Mouse (Mus musculus) intestine, embryonic 15.5 days (tissue): ENCODE results near the gene Gm4846. TPM values are rescaled to one million over a fixed set of nuclear protein-coding genes. Genes with fewer than 3 reads are reported as not detected.
"Not testable (repeated sequence)": the region's sequence is repeated elsewhere in the genome, so short reads cannot be mapped to it uniquely, and the experiment has no call there.

Experiments
- ATAC-seq: fragments of 200-750 bp; cut with Nextera tagmentation; 2 replicates; pipeline ENCODE4 v1.8.0; 2017; ENCODE audit warnings: moderate TSS enrichment, moderate library complexity
- H3K27ac ChIP-seq: fragments of 300-500 bp; sonication (generic); 2 replicates; pipeline ENCODE4 v1.5.1; 2015; ENCODE audit warnings: mild to moderate bottlenecking, inconsistent platforms
- H3K27me3 ChIP-seq: fragments of 300-500 bp; sonication (generic); replicated peaks from 2 replicates; pipeline ENCODE4 v1.6.1; 2015; ENCODE audit warnings: inconsistent platforms
- H3K36me3 ChIP-seq: fragments of 300-500 bp; sonication (generic); 2 replicates; pipeline ENCODE4 v1.6.1; 2015; ENCODE audit warnings: inconsistent platforms
- H3K4me1 ChIP-seq: fragments of 300-500 bp; sonication (generic); replicated peaks from 2 replicates; pipeline ENCODE4 v1.6.1; 2015; ENCODE audit warnings: inconsistent platforms
- H3K4me2 ChIP-seq: fragments of 300-500 bp; sonication (generic); replicated peaks from 2 replicates; pipeline ENCODE4 v1.6.1; 2015; ENCODE audit warnings: mild to moderate bottlenecking, inconsistent platforms
- H3K4me3 ChIP-seq: fragments of 300-500 bp; sonication (generic); replicated peaks from 2 replicates; pipeline ENCODE4 v1.5.1; 2015; ENCODE audit warnings: inconsistent platforms
- H3K9ac ChIP-seq: fragments of 300-500 bp; sonication (generic); 2 replicates; pipeline ENCODE4 v1.6.1; 2015; ENCODE audit warnings: inconsistent platforms
- H3K9me3 ChIP-seq: fragments of 300-500 bp; sonication (generic); 2 replicates; pipeline ENCODE4 v1.6.1; 2016; ENCODE audit warnings: inconsistent platforms
- WGBS: fragments of 180-500 bp; shearing (Covaris S2); methylation state at CpG from one replicate; pipeline ENCODE4 v1.1.7; 2015; 5-methylcytosine and 5-hydroxymethylcytosine counted together
- polyA plus RNA-seq: library from polyadenylated mRNA; unstranded; fragments of >200 nt; fragmentation: Nextera tagmentation; extraction: Ambion mirVana; gene quantifications from 2 replicates; pipeline ENCODE4 v1.2.1, GENCODE M21; 2015

Gm4846 gene
- not detected in 2 replicates for polyA plus RNA-seq

- H3K36me3 ChIP-seq, H3K9me3 ChIP-seq, H3K27me3 ChIP-seq, H3K4me1 ChIP-seq, H3K4me3 ChIP-seq, ATAC-seq, H3K4me2 ChIP-seq, H3K9ac ChIP-seq, H3K27ac ChIP-seq: not testable (repeated sequence)
- WGBS, result 65% methylated on average over 1 of the region's 1 CpGs
Observed at GRCm38 (mm10) chr1:166497488-166497887, at the start of gene Gm4846. Gene Gm4846 (minus strand): TSS chr1:166497588.

DNA sequence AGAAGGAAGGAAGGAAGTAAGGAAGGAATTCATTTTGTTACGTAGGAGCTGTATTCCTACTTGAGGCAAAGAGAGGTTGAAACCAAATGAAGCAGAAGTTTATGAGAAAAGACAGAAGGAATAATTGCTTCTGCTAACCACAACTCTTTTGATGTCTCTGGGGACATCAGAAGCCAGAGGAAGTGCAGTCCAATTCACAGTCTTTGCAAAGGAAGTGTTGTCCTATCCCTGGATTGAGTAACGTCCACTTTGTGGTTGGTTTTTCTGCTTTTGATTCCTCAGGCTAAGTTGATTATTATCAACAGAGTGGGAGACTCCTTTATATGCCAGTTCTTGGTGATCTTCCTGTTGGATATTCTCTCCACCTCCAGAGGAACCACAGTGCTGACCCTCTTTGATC is 34.1 kb upstream of the Gm4846 start:
- not testable (repeated sequence) for ATAC-seq, H3K27me3 ChIP-seq, H3K36me3 ChIP-seq, H3K27ac ChIP-seq, H3K9ac ChIP-seq, H3K4me1 ChIP-seq, H3K9me3 ChIP-seq, H3K4me3 ChIP-seq, H3K4me2 ChIP-seq
- WGBS, result 81% methylated on average over 2 of the region's 2 CpGs

DNA sequence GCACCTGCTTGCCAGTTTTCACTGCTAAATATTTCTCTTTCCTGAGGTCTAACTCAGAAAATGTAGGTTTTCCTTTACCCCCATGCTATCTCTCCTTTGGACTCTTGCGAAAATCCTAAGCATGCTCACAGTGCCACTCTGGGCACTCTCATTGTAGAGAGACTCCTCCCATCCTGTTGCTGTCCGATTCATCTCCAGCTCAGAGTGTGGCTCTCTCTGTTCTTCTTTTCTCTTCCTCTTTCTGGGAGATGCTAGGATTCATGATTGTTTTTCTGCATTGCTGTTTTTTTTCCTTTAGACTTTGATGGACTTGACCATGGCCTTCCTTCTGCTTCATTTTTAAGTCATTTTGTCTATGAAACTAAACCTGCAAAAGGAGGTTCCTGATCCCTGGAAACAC is 27.3 kb upstream of the Gm4846 start:
- not testable (repeated sequence) for H3K9ac ChIP-seq, H3K4me3 ChIP-seq, H3K4me2 ChIP-seq, ATAC-seq, H3K27ac ChIP-seq, H3K27me3 ChIP-seq, H3K9me3 ChIP-seq, H3K36me3 ChIP-seq, H3K4me1 ChIP-seq
- 80% methylated on average over 2 of the region's 2 CpGs for WGBS

GRCm38 (mm10) chr1:166519626-166520025 is 22.2 kb upstream of the Gm4846 start:
- not testable (repeated sequence) for H3K4me3 ChIP-seq, H3K27me3 ChIP-seq, H3K36me3 ChIP-seq, H3K4me2 ChIP-seq, H3K9ac ChIP-seq, H3K9me3 ChIP-seq, ATAC-seq, H3K4me1 ChIP-seq, H3K27ac ChIP-seq
- WGBS, result 91% methylated on average over 6 of the region's 6 CpGs

GRCm38 (mm10) chr1:166516556-166516955 is 19.2 kb upstream of the Gm4846 start:
- Histone ChIP-seq H3K36me3 (no peaks in the 10 kb centered on the region), H3K27ac (no peak overlapping the region), H3K4me3 (no peak overlapping the region), H3K9me3 (no peaks in the 10 kb centered on the region), H3K9ac (no peak overlapping the region), H3K27me3 (no peaks in the 10 kb centered on the region), H3K4me2 (no peak overlapping the region), H3K4me1 (no peaks in the 10 kb centered on the region)
- 78% methylated on average over 1 of the region's 1 CpGs for WGBS
- no peak for ATAC-seq

DNA sequence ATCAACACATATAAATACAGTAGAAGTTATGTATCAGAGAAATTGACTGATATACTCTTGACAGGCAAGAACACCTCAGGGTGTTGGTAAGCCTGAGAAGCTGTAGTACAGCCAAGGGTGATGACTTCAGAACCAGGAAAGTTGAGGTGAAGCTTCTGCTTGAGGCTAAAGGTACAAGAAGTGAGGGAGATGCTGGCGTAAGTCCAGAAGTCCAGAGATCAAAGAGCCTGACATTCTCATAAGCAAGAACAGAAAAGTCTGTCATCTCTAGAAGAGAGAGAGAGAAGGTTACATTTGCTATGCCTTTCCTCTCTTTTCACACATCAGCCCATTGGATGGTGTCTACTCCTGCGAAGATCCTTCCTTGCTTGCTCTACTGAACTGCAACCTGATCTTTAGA is 6.8 kb upstream of the Gm4846 start:
- H3K36me3 ChIP-seq, H3K4me1 ChIP-seq, H3K9ac ChIP-seq, ATAC-seq, H3K4me3 ChIP-seq, H3K27ac ChIP-seq, H3K9me3 ChIP-seq, H3K27me3 ChIP-seq, H3K4me2 ChIP-seq: not testable (repeated sequence)
- WGBS, result 86% methylated on average over 2 of the region's 2 CpGs

DNA sequence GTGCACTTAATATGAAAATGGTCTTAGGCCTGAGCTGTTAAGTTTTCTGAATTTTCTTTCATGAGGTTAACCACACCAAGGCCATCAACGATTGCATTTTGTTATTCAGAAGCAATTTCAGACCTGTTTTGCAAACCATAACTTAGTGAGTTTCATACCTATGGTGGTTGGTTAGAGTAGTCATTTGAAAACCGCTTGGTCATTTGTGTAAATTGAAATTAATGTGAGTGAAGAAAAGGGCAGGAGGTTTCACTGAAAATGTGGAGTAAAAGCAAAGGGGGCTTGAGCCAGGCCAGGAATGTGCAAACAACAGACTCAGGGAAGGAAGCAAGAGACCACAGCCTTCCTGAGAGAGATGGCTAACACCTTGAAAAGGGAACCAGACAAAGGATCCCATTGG is 17.9 kb downstream of the Gm4846 start:
- Histone ChIP-seq H3K4me2 (no peak overlapping the region), H3K9me3 (no peaks in the 10 kb centered on the region), H3K4me1 (no peaks in the 10 kb centered on the region), H3K9ac (no peak overlapping the region), H3K4me3 (no peak overlapping the region), H3K27ac (no peak overlapping the region), H3K36me3 (no peaks in the 10 kb centered on the region), H3K27me3 (no peaks in the 10 kb centered on the region)
- no peak for ATAC-seq
- WGBS, result 80% methylated on average over 2 of the region's 2 CpGs

- no peak overlapping the region for H3K9ac ChIP-seq
- H3K9me3 ChIP-seq, result no peaks in the 10 kb centered on the region
- 80% methylated on average over 3 of the region's 3 CpGs for whole genome bisulfite sequencing
- no peak overlapping the region for H3K4me3 ChIP-seq
- no peaks in the 10 kb centered on the region for H3K4me1 ChIP-seq
- ATAC-seq, result no peak
- H3K27ac ChIP-seq, result no peak overlapping the region
- H3K27me3 ChIP-seq, result no peaks in the 10 kb centered on the region
- H3K36me3 ChIP-seq, result no peaks in the 10 kb centered on the region
- no peak overlapping the region for H3K4me2 ChIP-seq
Observed at GRCm38 (mm10) chr1:166467172-166467571, 30.2 kb downstream of the Gm4846 start.

DNA sequence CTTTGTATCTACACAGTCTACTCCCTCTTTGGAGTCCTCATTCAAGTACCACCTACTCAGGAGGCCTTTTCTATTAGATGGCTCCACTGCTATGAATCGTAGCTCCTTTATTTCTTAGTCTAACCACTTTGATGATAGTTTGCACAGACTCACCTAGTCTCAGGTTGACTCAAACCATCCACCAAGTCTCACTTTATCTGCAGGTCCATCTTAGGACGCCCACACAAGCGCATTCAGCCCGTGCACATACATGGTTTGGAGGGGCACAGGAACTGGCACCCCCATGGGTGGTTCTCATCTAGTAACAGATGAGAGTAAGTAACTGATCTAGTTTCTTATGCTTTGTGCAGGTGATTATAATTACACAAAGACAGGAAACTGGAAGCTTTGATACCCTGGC is 34.8 kb downstream of the Gm4846 start:
- ATAC-seq, result no peak
- Histone ChIP-seq H3K4me2 (no peak overlapping the region), H3K9me3 (no peaks in the 10 kb centered on the region), H3K36me3 (no peaks in the 10 kb centered on the region), H3K27me3 (no peaks in the 10 kb centered on the region), H3K27ac (no peak overlapping the region), H3K4me1 (no peaks in the 10 kb centered on the region), H3K9ac (no peak overlapping the region), H3K4me3 (no peak overlapping the region)
- WGBS, result 88% methylated on average over 4 of the region's 4 CpGs

GRCm38 (mm10) chr1:166441992-166442391 is 55.4 kb downstream of the Gm4846 start:
- Histone ChIP-seq H3K9ac (no peak overlapping the region), H3K4me3 (no peak overlapping the region), H3K9me3 (no peaks in the 10 kb centered on the region), H3K27ac (no peak overlapping the region), H3K27me3 (no peaks in the 10 kb centered on the region), H3K4me2 (no peak overlapping the region), H3K36me3 (no peaks in the 10 kb centered on the region), H3K4me1 (no peaks in the 10 kb centered on the region)
- ATAC-seq, result no peak
- 85% methylated on average over 3 of the region's 3 CpGs for WGBS

DNA sequence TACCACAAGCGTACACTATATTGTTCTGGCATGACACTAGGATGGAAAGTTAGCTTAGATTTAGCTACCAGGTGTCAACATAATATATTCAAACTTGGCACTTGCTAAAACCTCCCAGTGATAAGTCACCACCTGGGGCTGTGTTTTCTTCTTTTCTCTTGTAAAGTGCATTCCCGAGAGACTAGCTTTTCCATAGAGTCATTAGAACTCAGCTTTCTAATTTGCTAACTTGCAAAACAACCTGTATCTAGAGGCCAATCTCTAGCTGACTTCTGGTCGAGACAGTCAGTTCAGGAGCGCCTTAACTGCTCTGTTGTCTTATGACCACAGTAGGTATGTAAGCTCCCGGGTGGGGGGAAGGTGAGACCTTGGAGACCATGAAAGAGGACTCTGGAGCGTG is 58.0 kb downstream of the Gm4846 start:
- Histone ChIP-seq H3K4me1 (no peaks in the 10 kb centered on the region), H3K36me3 (no peaks in the 10 kb centered on the region), H3K4me2 (no peak overlapping the region), H3K9me3 (no peaks in the 10 kb centered on the region), H3K27me3 (no peaks in the 10 kb centered on the region), H3K27ac (no peak overlapping the region), H3K4me3 (no peak overlapping the region), H3K9ac (no peak overlapping the region)
- no peak for ATAC-seq
- 74% methylated on average over 6 of the region's 6 CpGs for WGBS
